Mouse (Mus musculus): ENCODE measurements around the gene Mall.

The Mall gene

DNA sequence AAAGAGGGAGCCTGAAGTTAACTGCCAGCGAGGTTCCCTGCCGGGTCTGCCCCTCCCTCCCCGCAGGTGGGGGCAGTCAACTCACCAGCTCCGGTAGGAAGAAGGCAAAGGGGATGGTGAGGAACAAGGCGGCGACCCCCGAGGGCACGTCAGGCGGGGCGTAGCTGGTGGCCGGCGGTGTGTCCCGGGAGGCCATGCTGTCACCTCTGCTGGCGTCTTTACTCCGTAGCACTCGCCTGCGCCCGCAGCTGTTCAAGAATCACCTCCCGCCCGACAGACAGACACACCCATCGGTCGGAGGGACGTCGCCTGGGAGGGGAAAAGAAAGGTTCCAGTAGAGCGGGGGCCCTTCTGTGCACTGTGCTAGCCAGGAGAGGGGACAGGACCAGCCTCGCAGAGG is at the start of gene Mall:
Mall (minus strand) TSS at position 262 of the 400 bp plus-strand sequence.
- no peak for DNase-seq (ENCODE audit: low read depth)

GRCm38 (mm10) chr2:127778451-127778850 is 48.7 kb upstream of the Mall start:
- no peak for DNase-seq (ENCODE audit: low read depth)

- DNase-seq (ENCODE audit: low read depth): no peak
Observed at GRCm38 (mm10) chr2:127775013-127775412, 45.3 kb upstream of the Mall start.

GRCm38 (mm10) chr2:127774578-127774941 is 44.8 kb upstream of the Mall start:
- no peak for DNase-seq (ENCODE audit: low read depth)

GRCm38 (mm10) chr2:127773938-127774577 is 44.3 kb upstream of the Mall start:
- no peak for DNase-seq (ENCODE audit: low read depth)

- no peak for DNase-seq (ENCODE audit: low read depth)
Observed at GRCm38 (mm10) chr2:127761587-127761986, 31.9 kb upstream of the Mall start.

DNA sequence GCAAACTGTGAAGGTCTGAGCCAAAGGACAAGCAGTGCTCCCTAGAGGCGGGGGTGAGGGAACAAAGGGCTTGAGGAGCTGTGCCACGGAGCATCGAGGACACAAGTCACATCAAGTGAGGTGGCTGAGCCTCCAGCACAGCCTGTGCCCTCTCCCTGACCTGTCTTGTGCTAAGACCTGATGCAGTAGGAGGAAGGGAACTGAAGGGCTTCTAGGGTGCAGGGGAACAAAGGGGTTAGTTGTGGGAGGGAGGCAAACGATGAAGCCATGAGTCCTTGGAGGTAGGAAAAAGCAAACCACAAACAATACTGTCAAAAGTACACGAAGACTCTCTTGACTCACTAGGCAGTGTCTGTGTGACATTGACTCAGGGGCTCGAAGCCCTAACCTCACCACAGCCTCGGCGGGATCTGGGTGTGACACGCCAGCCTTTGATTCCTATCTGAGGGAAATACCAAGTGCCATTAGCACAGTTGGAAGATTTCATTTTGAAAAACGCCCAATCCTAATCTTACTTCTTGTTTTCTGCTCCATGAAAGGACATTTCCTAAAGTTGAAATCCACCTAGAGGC is 30.8 kb upstream of the Mall start:
- no peak for DNase-seq (ENCODE audit: low read depth)

GRCm38 (mm10) chr2:127760014-127760413 is 30.3 kb upstream of the Mall start:
- no peak for DNase-seq (ENCODE audit: low read depth)

DNA sequence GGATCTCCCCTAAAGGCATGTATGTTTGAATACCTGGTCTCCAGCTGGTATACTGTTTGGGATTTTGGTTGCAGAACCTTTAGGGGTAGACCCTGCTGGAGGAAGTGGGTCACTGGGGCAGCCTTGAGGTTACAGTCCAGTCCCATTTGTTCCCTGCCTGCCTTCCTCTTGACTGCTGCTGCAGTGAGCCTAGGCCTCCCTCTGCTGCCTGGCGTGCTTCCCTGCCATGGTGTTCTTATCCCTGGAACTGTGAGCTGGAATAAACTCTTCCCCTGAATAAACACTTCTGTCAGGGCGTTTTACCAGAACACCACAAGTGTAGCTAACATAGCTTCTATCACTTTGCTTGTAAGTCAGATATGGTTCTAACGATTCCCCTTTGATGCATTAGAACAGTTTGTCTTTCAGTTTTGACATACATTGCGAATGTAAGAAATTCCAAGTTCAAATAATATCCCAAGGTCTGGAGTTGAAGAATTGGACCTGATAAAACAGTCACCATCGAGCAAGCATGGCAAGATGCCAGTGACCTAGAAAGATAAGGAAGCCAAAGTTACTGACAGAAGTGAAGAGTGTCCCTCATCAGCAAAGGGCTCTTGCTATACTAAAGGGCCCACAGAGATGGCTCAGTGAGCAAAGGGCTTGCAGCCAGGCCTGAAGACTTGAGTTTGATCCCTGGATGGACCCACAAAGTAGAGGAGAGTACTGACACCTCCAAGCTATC is 29.6 kb upstream of the Mall start:
- DNase-seq (ENCODE audit: low read depth): no peak

- no peak for DNase-seq (ENCODE audit: low read depth)
Observed at GRCm38 (mm10) chr2:127757171-127757570, 27.4 kb upstream of the Mall start.

DNA sequence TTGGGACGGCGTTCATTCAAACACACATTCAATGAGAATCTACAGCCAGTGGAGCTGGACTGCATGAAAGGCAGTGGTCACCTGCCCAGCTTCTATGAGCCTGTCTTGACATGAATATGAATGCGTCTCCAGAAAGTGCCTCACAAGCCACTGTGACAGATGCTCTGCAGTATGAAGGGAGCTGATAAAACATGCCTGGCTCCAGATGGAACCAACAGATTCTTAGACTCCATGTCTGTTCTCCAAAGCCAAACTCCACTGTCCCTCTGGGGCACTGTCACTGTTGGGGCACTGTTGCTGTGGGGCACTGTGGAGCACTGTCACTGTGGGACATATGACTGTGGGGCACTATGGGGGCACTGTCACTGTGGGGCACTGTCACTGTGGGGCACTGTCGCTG is 24.4 kb upstream of the Mall start:
- no peak for DNase-seq (ENCODE audit: low read depth)

DNA sequence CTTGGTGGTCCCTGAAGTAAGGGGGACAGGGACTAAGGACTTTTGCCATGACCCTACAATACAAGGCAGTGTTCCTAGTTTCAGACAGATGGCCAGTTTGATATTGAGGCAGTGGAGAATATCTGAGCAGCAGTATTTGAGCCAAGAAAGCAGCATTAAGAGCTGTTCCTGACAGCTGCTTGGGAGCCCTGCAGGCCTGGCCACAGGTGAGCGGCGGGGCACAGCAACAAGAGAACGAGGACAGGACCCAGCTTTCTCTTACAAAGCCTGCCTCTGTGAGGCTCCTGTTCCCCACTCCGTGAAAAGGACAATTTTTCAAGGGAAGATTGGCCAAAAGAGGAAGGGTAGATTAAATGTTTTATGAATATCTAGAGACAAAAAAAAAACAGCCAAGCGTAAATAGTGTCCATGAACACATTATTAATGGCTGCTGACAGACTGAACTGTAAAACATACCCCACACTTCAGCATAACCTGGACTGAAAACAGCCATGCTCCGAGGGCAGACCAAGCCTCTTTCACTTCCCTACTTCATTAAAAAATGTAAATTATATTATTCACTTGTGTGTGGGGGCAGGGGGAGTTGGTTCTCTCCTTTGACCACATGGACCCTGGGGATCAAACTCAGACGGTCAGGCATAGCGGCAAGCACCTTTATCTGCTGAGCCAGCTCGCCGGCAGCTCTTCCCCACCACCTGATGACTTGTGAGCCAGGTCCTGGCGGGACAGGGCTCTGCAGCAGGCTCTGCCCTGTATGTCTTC is 22.3 kb upstream of the Mall start:
- DNase-seq (ENCODE audit: low read depth): no peak

DNA sequence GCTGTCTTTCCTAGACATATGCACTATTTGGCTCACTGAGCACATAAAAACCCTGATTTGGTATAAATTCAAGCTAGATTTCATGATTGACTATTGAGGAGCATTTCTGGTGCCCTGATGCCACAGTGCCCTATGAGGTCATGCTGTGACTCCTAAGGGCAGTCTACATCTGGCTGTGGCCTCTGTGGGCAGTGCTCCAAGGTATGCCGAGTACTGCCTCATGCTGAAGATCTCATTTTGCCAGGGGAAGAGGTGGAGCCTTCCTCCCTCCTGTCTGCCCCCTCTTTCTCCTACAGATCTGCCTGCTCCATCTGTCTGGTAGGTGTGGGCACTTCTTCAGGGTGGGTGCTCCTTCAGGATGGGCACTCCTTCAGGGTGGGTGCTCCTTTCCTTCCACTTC is 19.6 kb upstream of the Mall start:
- DNase-seq (ENCODE audit: low read depth): no peak

DNA sequence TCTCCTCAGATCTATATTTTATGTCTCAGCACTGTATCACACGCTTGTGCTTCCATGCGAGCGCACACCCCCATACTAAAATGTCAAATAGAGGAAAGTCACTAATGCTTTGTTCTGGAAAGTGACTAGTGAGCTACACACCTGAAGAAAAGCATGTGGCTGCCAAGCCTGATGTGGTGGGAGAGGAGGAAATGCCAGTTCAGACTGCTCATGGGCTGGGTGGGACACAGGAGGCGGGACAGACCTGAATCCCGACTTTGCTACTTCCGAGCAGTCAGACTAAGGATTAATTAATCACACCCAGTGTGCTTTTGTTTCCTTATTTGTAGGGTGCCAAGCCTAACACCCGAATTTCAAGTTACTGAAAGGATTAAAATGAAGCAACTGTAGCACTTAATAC is 18.6 kb upstream of the Mall start:
- no peak for DNase-seq (ENCODE audit: low read depth)

- no peak for DNase-seq (ENCODE audit: low read depth)
Observed at GRCm38 (mm10) chr2:127742637-127743036, 12.9 kb upstream of the Mall start.

DNA sequence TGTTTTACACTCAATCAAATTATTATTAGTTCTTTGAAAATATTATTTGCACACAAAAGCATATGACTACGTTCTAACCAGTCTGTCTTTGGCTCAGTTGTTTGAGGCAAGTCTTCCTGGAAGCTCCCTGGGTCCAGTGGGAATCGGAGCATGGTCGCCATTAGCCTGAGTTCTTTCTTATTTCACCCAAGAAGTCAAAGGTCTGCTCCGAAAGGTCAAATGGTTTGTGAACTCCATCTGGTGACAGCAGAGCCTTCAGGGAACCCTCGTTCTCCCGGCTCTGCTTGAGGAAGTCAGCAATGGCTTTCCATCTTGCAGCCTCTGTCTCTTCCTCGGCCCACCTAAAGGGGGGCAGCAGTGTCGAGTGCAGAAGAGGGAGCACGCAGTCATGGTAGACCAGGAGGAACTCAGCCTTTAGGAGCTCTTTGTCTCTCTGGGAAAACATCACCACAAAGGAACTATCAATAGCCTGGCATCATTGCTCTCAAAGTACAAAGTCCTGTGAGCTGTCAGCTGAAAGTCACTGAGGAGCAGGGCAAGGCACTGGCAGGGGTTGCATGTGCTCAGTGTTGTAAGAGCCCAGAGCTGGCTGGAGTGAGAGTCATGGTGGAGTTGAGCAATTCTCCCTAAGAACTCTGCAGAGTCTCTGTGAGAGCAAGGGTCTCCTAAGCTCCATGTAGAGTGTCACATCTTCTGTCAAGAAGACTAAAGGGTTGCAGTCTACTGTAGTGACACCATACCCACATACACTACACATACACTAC is 11.2 kb upstream of the Mall start:
- no peak for DNase-seq (ENCODE audit: low read depth)

- no peak for DNase-seq (ENCODE audit: low read depth)
Observed at GRCm38 (mm10) chr2:127737885-127738284, 8.2 kb upstream of the Mall start.

GRCm38 (mm10) chr2:127736631-127737209 is 7.0 kb upstream of the Mall start:
- DNase-seq (ENCODE audit: low read depth): no peak

GRCm38 (mm10) chr2:127735512-127736145 is 5.9 kb upstream of the Mall start:
- no peak for DNase-seq (ENCODE audit: low read depth)

DNA sequence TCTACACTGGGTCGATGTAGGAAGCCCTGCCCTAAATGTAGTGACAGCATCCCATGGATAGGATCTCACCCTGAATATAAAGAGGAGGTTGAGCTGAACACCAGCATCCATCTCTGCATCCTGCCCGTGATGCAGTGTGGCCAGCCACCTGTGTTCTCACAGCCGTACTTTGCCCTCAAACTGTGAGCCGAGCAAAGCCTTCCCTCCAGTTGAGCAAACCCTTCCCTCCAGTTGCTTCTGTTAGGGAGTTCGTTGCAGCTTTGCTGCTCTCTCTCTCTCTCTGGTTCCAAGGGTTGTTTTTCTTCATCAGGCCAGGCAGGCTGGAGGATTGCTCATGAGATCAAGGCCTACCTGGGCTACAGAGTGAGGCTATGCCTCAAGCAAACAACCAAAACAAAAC is 5.2 kb upstream of the Mall start:
- DNase-seq (ENCODE audit: low read depth): no peak

GRCm38 (mm10) chr2:127730301-127730997 is 717 bp upstream of the Mall start:
- no peak for DNase-seq (ENCODE audit: low read depth)

Data from fibroblast of lung, adult 2 months (primary cell).